Mouse (Mus musculus) testis, adult 2 months (tissue): ENCODE data around the gene Gpc6.

Experiments
- CTCF ChIP-seq: fragments of 200-500 bp; IDR thresholded peaks from 2 replicates; pipeline ENCODE4 v1.5.1; 2012; ENCODE audit warnings: low read depth, mild to moderate bottlenecking, inconsistent platforms, low read length, moderate library complexity; ENCODE audit not compliant: control insufficient read depth, insufficient read depth, insufficient replicate concordance
- POLR2A ChIP-seq: fragments of 200-500 bp; IDR thresholded peaks from 2 replicates; pipeline ENCODE4 v1.6.1; 2012; ENCODE audit warnings: low read depth, mild to moderate bottlenecking, inconsistent platforms, low read length, moderate library complexity; ENCODE audit not compliant: control insufficient read depth

GRCm38 (mm10) chr14:116911768-116912167, 13.3 kb upstream of the Gpc6 start:
- TF ChIP-seq CTCF (no peak), POLR2A (no peak)
